Mouse (Mus musculus) limb, embryonic 10.5 days (tissue): ENCODE data around the gene Gm10142. TPM values are rescaled to one million over a fixed set of nuclear protein-coding genes. Genes with fewer than 3 reads are reported as not detected.
"Not testable (repeated sequence)": the region's sequence is repeated elsewhere in the genome, so short reads cannot be mapped to it uniquely, and the experiment has no call there.

ENCODE experiments used
- DNase-seq: peaks from one replicate; pipeline ENCODE4 v3.0.0-alpha.2; 2017; ENCODE audit warnings: low spot score
- H3K27ac ChIP-seq: fragments of 300-500 bp; sonication (generic); 2 replicates; pipeline ENCODE4 v1.5.1; 2016; ENCODE audit warnings: mild to moderate bottlenecking
- H3K27me3 ChIP-seq: fragments of 300-500 bp; sonication (generic); 2 replicates; pipeline ENCODE4 v1.6.1; 2016; ENCODE audit warnings: low read depth, mild to moderate bottlenecking; ENCODE audit not compliant: poor library complexity, severe bottlenecking
- H3K36me3 ChIP-seq: fragments of 300-500 bp; sonication (generic); 2 replicates; pipeline ENCODE4 v1.6.1; 2016; ENCODE audit warnings: mild to moderate bottlenecking, moderate library complexity
- H3K4me1 ChIP-seq: fragments of 300-500 bp; sonication (generic); 2 replicates; pipeline ENCODE4 v1.6.1; 2016
- H3K4me3 ChIP-seq: fragments of 300-500 bp; sonication (generic); 2 replicates; pipeline ENCODE4 v1.5.1; 2016; ENCODE audit warnings: mild to moderate bottlenecking, moderate library complexity
- H3K9me3 ChIP-seq: fragments of 300-500 bp; sonication (generic); replicated peaks from 2 replicates; pipeline ENCODE4 v1.6.1; 2016; ENCODE audit warnings: mild to moderate bottlenecking
- WGBS: fragments of 180-500 bp; shearing (Covaris S2); methylation state at CpG from one replicate; pipeline ENCODE4 v1.1.7; 2016; 5-methylcytosine and 5-hydroxymethylcytosine counted together
- polyA plus RNA-seq: library from polyadenylated mRNA; unstranded; fragments of >200 nt; fragmentation: Nextera tagmentation; extraction: Ambion mirVana; gene quantifications from 2 replicates; pipeline ENCODE4 v1.2.1, GENCODE M21; 2016

Gene Gm10142
- polyA plus RNA-seq, 1 experiment from 2014 or later: not detected

DNA sequence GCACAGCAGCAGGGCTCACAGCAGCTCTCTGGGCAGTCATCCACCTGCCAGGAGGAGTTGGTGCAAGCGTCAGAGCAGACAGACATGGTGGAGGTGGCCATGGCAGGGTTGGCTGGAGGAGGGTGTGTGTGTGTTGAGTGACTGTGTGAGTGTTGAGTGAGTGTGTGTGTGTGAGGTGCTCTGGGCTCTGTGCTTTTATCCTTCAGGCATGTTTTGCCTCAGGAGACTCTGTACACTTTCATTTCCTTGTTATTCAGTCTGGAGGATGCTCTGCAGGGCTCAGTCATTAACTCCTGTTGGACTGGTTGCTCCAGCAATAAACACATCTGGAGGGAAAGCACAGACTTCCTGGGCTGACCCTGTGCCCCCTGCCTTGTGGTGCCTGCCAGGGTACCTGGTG lies 35.6 kb downstream of the Gm10142 start, which contains the start of gene Gm9736:
Gm9736 (minus strand) TSS at position 101 of the 400 bp plus-strand sequence.
- not testable (repeated sequence) for H3K27me3 ChIP-seq, H3K9me3 ChIP-seq, H3K36me3 ChIP-seq, H3K4me3 ChIP-seq, DNase-seq
- 42% methylated on average over 1 of the region's 1 CpGs for WGBS
- peaks cover 26% of the 10 kb centered on the region for H3K4me1 ChIP-seq
- peak within 1 kb of the TSS; percentile 46 for H3K27ac ChIP-seq

DNA sequence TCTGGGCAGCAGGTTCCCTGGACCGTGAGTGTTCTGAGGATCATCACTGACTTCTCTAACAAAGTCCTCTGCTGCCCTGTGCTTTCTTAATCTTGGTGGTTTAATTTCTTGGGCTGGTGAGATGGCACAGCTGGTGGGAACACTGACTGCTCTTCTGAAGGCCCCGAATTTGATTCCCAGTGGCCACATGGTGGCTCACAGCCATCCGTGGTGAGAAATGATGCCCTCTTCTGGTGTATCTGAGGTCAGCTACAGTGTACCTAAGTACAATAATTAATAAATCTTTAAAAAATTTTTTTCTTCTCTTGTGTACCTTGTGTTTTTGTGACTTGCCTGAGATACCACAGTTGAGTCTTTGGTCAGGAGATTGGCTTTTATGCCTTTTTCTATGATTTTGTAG lies 36.7 kb downstream of the Gm10142 start:
- not testable (repeated sequence) for H3K27ac ChIP-seq, DNase-seq, H3K9me3 ChIP-seq, H3K4me3 ChIP-seq, H3K36me3 ChIP-seq, H3K27me3 ChIP-seq
- H3K4me1 ChIP-seq: peaks cover 26% of the 10 kb centered on the region
- WGBS: 67% methylated on average over 3 of the region's 3 CpGs

DNA sequence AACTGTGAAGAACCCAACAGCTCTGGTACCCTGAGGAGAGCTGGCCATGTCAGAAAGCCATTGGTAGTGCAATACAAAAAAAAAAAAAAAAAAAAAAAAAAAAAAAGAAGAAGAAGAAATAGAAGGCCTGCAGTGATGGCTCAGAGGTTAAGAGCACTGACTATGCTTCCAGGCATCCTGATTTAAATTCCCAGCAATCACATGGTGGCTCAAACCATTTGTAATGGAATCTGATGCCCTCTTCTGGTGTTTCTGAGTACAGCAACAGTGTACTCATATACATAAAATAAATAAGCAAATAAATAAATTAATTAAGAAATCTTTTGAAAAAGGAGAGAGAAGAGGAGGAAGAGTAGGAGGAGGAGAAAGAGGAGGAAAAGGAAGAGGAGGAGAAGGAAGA lies 37.8 kb downstream of the Gm10142 start:
- H3K27ac ChIP-seq: no peak overlapping the region
- no peak for DNase-seq
- H3K4me3 ChIP-seq: no peak overlapping the region
- no peaks in the 10 kb centered on the region for H3K9me3 ChIP-seq
- H3K4me1 ChIP-seq: peaks cover 26% of the 10 kb centered on the region
- H3K36me3 ChIP-seq: no peaks in the 10 kb centered on the region
- H3K27me3 ChIP-seq: no peaks in the 10 kb centered on the region

DNA sequence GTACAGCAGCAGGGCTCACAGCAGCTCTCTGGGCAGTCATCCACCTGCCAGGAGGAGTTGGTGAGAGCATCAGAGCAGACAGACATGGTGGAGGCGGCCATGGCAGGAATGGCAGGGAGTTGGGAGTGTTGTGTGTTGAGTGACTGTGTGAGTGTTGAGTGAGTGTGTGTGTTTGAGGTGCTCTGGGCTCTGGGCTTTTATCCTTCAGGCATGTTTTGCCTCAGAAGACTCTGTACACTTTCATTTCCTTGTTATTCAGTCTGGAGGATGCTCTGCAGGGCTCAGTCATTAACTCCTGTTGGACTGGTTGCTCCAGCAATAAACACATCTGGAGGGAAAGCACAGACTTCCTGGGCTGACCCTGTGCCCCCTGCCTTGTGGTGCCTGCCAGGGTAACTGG lies 44.0 kb downstream of the Gm10142 start, which contains the start of gene Gm3233:
Gm3233 (minus strand) TSS at position 101 of the 400 bp plus-strand sequence.
- not testable (repeated sequence) for H3K4me1 ChIP-seq, H3K27ac ChIP-seq, H3K27me3 ChIP-seq, DNase-seq, H3K9me3 ChIP-seq, H3K4me3 ChIP-seq, H3K36me3 ChIP-seq
- 100% methylated on average over 1 of the region's 1 CpGs for WGBS

Other genes with a start within 250 kb of the Gm10142 start
- 51.0 and 51.8 TPM in 2 replicates for gene Fam207a, start 200.0 kb upstream of the Gm10142 start, polyA plus RNA-seq
- gene Itgb2, start 185.6 kb upstream of the Gm10142 start, polyA plus RNA-seq: 0.75 and 0.85 TPM in 2 replicates
- gene Pttg1ip, start 134.1 kb upstream of the Gm10142 start, polyA plus RNA-seq: 64.0 and 73.7 TPM in 2 replicates
- gene Sumo3, start 109.7 kb upstream of the Gm10142 start, polyA plus RNA-seq: 400 and 420 TPM in 2 replicates
- 1.6 and 1.7 TPM in 2 replicates for gene Gm49325, start 109.6 kb upstream of the Gm10142 start, polyA plus RNA-seq
- 98.4 and 104 TPM in 2 replicates for gene Ube2g2, start 93.5 kb upstream of the Gm10142 start, polyA plus RNA-seq
- 0.59 and 0.74 TPM in 2 replicates for gene Tspear, start 29.2 kb upstream of the Gm10142 start, polyA plus RNA-seq
- gene Gm19402, start 25.1 kb upstream of the Gm10142 start, polyA plus RNA-seq: not detected in 2 replicates
- gene Gm9508, start 18.6 kb upstream of the Gm10142 start, polyA plus RNA-seq: not detected in 2 replicates
- gene Gm10272, start 9.2 kb upstream of the Gm10142 start, polyA plus RNA-seq: not detected in 2 replicates
- not detected in 2 replicates for gene Gm10024, start 4.3 kb upstream of the Gm10142 start, polyA plus RNA-seq
- gene Krtap12-1, start 4.8 kb downstream of the Gm10142 start, polyA plus RNA-seq: not detected in 2 replicates
- gene Gm10100, start 10.7 kb downstream of the Gm10142 start, polyA plus RNA-seq: not detected in 2 replicates
- not detected in 2 replicates for gene Gm18596, start 26.8 kb downstream of the Gm10142 start, polyA plus RNA-seq
- gene Gm9736, start 35.5 kb downstream of the Gm10142 start, polyA plus RNA-seq: not detected in 2 replicates
- not detected in 2 replicates for gene Gm3233, start 43.9 kb downstream of the Gm10142 start, polyA plus RNA-seq
- gene Gm3238, start 55.5 kb downstream of the Gm10142 start, polyA plus RNA-seq: not detected in 2 replicates
- not detected in 2 replicates for gene Gm7138, start 61.1 kb downstream of the Gm10142 start, polyA plus RNA-seq
- gene Gm3250, start 66.7 kb downstream of the Gm10142 start, polyA plus RNA-seq: not detected in 2 replicates
- gene Gm7137, start 72.4 kb downstream of the Gm10142 start, polyA plus RNA-seq: not detected in 2 replicates
- gene Gm9639, start 79.3 kb downstream of the Gm10142 start, polyA plus RNA-seq: not detected in 2 replicates
- gene Gm19668, start 83.3 kb downstream of the Gm10142 start, polyA plus RNA-seq: not detected in 2 replicates
- not detected in 2 replicates for gene Gm9507, start 96.0 kb downstream of the Gm10142 start, polyA plus RNA-seq
- gene Gm2696, start 98.9 kb downstream of the Gm10142 start, polyA plus RNA-seq: not detected in 2 replicates
- not detected in 2 replicates for gene Krtap10-4, start 111.3 kb downstream of the Gm10142 start, polyA plus RNA-seq
- gene Krtap10-10, start 120.1 kb downstream of the Gm10142 start, polyA plus RNA-seq: not detected in 2 replicates
- not detected in 2 replicates for gene Gm36176, start 131.0 kb downstream of the Gm10142 start, polyA plus RNA-seq
- not detected in 2 replicates for gene Gm10318, start 137.1 kb downstream of the Gm10142 start, polyA plus RNA-seq
- gene Gm3285, start 146.2 kb downstream of the Gm10142 start, polyA plus RNA-seq: not detected in 2 replicates
- gene Lrrc3, start 186.7 kb downstream of the Gm10142 start, polyA plus RNA-seq: 1.5 and 1.7 TPM in 2 replicates